Mouse (Mus musculus): ENCODE results near the gene Neb.
"Not testable (repeated sequence)": the region's sequence is repeated elsewhere in the genome, so short reads cannot be mapped to it uniquely, and the experiment has no call there.

Gene Neb

GRCm38 (mm10) chr2:52177726-52178125 lies 200.5 kb downstream of the Neb start:
- DNase-seq (ENCODE audit: low spot score) = no peak

- DNase-seq (ENCODE audit: low spot score) = no peak
Measured at GRCm38 (mm10) chr2:52177184-52177583, 201.1 kb downstream of the Neb start.

- no peak for DNase-seq (ENCODE audit: low spot score)
Measured at GRCm38 (mm10) chr2:52176537-52176936, 201.7 kb downstream of the Neb start.

- no peak for DNase-seq (ENCODE audit: low spot score)
Measured at GRCm38 (mm10) chr2:52174951-52175350, 203.3 kb downstream of the Neb start.

- no peak for DNase-seq (ENCODE audit: low spot score)
Measured at GRCm38 (mm10) chr2:52169243-52170005, 208.8 kb downstream of the Neb start.

GRCm38 (mm10) chr2:52153064-52153463 lies 225.2 kb downstream of the Neb start:
- DNase-seq (ENCODE audit: low spot score) = no peak

GRCm38 (mm10) chr2:52133351-52133750 lies 244.9 kb downstream of the Neb start:
- peak; percentile 80 for DNase-seq (ENCODE audit: low spot score)

GRCm38 (mm10) chr2:52131370-52131769 lies 246.9 kb downstream of the Neb start:
- DNase-seq (ENCODE audit: low spot score) = not testable (repeated sequence)

GRCm38 (mm10) chr2:52114086-52114485 lies 264.2 kb downstream of the Neb start:
- peak; percentile 66 for DNase-seq (ENCODE audit: low spot score)
